8 mouse cellular contexts compared by ENCODE assay signal in the genomic region with DNA sequence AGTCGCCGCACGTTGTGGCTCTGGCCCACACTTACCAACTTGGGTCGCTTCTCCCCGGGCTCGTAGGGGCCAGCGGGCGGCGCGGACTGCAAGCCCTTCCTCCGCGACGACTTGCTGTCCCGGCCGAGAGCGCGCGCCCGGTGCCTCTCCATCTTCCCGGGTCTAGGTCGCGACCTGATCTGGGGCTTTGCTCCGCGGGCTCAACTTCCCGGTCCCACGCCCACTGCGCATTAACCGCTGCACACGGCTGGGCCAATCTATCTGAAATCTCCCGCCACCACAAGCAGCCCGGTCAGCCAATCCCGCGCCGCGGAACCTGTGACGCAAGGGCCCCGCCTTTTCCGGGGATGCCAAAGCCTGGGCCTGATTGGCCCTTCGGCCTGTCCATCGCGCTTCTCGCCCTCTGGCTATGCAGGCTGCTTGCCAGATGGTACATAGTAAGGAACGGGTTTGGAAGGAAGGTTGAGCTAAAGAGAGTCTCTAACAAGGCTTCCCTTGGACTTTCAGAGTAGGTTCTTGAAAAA. TPM values are rescaled to one million over a fixed set of nuclear protein-coding genes. Genes with fewer than 3 reads are reported as not detected.
DNase-seq lines count a peak whose midpoint lies in the region; ATAC-seq lines count a peak whose summit lies in the region.

Diaph3 (minus strand) TSS at position 273 of the 524 bp plus-strand sequence.

- peak; percentile 100 for ATAC-seq in hindbrain, embryonic 12.5 days (ENCODE audit: low FRiP score)

- H3K4me3 ChIP-seq in hindbrain, embryonic 12.5 days = peak within 1 kb of the TSS; percentile 71

- no peaks in the 10 kb centered on the region for H3K36me3 ChIP-seq in hindbrain, embryonic 12.5 days

- no peaks in the 10 kb centered on the region for H3K9me3 ChIP-seq in hindbrain, embryonic 12.5 days (replicated peaks)

- H3K27me3 ChIP-seq in hindbrain, embryonic 12.5 days = no peaks in the 10 kb centered on the region

- peak within 1 kb of the TSS; percentile 87 for H3K4me2 ChIP-seq in hindbrain, embryonic 12.5 days (replicated peaks)

- DNase-seq in NIH3T3 (ENCODE audit: low read depth) = peak; percentile 98
- peak; percentile 99 for DNase-seq in cerebellum, postnatal 10 days
- DNase-seq in frontal cortex, postnatal 10 days (ENCODE audit: low spot score in 2 of 2) = peak; percentile 88 to 95
- DNase-seq in layer of hippocampus, postnatal 14 days (ENCODE audit: low spot score in 2 of 2) = peak; percentile 94 to 96
- DNase-seq in lung, postnatal 14 days = peak; percentile 98
- peak; percentile 96 for DNase-seq in retina, adult 2 months (ENCODE audit: low read depth, low spot score)
- DNase-seq in thymus, postnatal 36 days = peak; percentile 93

- peak within 1 kb of the TSS; percentile 60 for H3K9ac ChIP-seq in hindbrain, embryonic 12.5 days

- H3K27ac ChIP-seq in hindbrain, embryonic 12.5 days = no peak within 1 kb of the TSS

- under 1% methylated on average over 43 of the region's 43 CpGs for WGBS in hindbrain, embryonic 12.5 days

- peaks cover 7% of the 10 kb centered on the region; the same call in 1 of the 2 replicates for H3K4me1 ChIP-seq in hindbrain, embryonic 12.5 days

RNA-seq across cellular contexts. Expression of gene Diaph3, which starts in this region (rescaled TPM):
- polyA plus RNA-seq in hindbrain, embryonic 12.5 days (2016; fragmentation: Nextera tagmentation; extraction: Ambion mirVana) = 8.4 and 8.5 TPM in 2 replicates
- 1 to 10 TPM; 4.5 to 6.4 TPM for total RNA-seq in layer of hippocampus, postnatal 14 days (2021)
